Mouse (Mus musculus): ENCODE results near the gene Nmnat3.

Nmnat3 gene

DNA sequence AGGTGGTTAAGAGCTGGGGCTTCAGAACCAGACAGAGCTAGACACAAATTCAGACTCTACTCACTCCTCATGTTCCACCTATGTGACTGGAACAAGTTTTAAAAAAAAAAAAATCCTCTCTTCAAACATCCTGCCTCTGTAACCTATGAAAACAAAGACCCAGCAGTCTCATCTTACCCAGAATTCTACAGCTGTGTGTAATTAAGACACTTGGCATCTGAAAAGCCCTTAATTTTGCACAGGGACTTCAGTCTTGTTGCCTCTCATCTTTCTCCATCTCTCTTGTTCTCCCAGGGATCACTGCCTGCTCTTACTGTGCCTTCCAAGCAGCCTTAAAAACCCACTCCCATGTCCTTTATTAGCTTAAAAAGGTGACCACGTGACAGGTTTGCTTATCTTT lies 133.4 kb downstream of the Nmnat3 start:
- no peak for DNase-seq (ENCODE audit: low spot score in 2 of 2)

DNA sequence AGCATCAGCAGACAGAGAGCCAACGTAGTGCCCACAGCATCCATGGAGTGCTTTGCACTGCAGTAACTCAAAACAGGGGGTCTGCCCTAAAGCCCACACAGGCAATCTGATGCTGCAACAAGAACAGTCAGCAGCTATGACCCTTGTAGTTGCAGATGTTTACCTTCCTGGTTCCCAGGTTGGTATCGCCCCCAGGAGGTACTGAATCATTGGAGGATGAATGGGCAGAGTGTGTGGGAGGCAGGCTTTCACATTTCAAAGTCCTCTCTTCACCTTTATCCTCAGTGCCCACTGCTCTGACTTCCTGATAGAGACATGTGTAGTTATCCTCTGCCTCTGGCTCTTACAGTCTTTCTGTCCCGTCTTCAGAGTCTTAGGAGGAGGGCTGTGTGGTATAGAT lies 134.7 kb downstream of the Nmnat3 start:
- no peak for DNase-seq (ENCODE audit: low spot score in 2 of 2)

DNA sequence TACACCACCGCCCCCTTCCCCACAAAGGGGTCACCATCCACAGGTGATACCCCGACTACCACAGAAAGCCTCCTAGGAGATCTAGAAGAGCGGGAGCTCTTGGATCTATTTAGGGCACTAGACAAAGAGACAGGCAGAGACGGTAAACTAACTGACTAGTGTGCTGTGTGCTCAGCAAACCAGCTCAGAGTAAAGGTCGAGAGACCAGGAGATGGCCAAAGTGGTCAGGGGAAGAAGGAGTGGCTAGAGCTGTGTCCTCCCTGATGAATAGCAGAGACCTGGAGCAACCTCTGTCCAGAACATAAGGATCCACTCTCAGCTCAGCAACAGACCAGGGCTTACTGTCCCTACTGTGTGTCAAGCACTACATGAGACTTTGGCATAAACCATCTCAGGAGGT lies 135.4 kb downstream of the Nmnat3 start, which contains the start of gene Rbp1:
Gene Rbp1 (plus strand): TSS at position 306 of the 400 bp plus-strand sequence.
- DNase-seq (ENCODE audit: low spot score in 2 of 2) = no peak

DNA sequence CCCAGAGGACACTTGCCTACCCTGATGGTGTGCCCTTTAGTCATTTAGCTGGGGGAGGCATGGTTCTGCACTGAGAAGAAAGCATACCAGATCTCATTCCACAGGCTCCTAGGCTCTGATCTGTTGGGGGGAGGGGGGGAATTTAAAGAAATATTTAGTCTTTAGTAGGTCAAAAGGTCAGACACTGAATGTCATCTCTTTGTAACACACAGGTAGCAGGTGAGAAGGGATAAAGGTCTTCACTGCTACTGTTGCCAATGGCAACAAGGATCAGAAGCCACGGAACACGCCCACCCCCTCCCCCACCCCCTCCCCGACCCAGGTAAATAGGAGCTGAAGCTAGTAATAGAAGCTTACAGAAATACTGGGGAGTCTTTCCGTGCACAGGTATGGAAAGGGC lies 136.5 kb downstream of the Nmnat3 start:
- DNase-seq (ENCODE audit: low spot score in 2 of 2) = no peak

DNA sequence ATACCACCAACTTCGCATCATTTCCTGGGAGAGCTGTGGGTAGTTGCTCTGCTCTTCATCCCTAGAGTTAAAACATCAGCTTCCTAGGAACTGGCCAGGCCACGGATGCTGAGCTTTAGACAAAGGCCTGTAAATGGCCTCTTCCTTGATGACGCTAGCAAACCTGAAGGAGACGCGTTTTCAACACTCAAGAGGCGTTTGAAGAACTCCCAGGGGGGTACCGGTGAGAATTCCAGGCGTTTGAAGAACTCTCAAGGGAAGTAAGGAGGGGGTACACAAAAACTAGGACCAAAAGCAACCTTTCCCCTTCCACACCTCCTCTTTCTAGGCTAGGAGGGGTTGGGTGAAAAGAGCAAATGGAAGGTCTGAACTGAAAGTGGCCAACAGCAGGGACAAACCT lies 137.1 kb downstream of the Nmnat3 start:
- no peak for DNase-seq (ENCODE audit: low spot score in 2 of 2)

DNA sequence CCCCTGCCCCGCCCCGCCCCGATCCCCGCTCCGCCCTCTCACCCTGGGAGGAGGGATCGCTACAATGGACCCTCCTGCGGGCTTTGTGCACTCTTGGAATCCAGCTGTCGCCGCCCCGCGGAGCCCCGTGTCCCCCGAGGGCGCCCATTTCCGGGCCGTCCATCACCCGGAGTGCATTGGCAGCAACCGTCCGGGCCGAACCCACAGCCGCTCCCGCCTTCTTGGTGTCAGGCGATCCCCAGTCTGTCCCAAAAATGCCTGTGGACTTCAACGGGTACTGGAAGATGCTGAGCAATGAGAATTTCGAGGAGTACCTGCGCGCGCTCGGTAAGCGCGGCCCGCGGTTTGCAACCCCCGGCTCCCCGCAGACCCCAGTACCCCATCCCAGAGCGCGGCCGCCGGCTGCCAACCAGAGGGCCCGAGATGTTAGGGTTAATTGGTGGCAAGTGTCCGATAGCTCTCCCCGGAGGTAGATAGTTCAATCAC lies 137.5 kb downstream of the Nmnat3 start:
- no peak for DNase-seq (ENCODE audit: low spot score in 2 of 2)

DNA sequence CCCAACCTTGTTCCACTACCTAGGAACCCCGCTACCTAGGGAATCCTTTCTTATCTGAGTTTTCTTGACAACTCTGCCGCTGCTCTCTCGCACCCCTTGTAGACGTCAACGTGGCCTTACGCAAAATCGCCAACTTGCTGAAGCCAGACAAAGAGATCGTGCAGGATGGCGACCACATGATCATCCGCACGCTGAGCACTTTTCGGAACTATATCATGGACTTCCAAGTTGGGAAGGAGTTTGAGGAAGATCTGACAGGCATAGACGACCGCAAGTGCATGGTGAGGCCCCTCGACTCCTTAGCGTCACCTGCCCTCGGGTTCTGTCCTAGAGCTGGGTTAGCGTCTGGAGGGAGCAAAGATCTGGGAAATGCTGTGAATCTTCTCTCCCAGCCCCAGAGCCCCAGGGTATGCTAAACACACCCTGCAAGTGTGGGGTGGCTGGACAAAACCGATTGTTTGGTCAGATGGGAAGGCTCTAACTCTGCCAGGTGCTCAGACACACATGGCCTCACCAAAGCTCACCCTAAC lies 138.2 kb downstream of the Nmnat3 start:
- DNase-seq (ENCODE audit: low spot score in 2 of 2) = no peak

DNA sequence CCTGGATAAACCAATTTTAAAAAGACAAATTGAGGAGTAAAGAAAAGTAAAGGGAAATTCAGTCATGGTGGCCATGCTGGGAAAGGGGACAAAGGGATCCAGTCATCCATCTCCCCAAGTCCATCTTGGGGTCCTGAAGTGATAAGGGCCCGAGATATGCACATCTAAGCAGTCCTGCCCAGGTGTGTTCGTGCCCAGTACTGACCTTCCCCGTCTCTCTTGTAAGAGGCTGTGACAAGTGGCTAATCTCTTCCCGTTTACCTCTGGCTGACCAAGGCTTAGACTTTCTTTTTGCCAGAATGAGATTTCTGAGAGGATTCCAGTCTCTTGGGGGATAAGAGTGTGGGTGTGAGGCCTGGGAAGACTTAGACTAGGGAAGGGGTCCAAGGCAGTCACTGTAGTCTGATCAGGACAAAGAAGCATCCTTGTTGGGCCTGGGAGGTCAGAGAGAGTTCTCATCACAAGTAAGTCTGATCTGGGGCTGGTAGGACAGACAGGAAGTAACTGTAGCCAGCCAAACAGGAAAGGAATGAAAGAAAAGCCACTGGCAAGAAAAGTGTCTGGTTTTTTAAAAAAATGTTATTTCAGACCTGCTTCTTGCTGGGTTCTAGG lies 140.8 kb downstream of the Nmnat3 start:
- no peak for DNase-seq (ENCODE audit: low spot score in 2 of 2)

DNA sequence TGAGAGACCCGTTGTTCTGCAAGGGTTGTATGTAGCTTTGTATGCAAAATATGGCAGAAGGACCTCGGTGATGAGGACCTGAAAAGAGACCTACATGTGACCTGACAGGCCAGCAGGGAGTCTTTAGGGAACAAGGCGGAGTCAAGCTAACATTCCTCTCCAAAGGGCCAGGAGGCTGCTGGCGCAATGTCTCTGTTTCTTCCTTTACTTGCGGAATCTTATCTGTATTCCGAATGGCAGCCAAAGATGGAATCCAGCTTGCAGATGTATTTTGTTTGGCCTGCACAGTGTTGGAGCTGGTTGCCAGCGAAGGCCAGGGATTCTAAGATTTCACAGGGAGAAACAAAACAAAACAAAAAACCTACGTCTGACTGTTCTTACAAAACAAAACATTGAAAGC lies 141.5 kb downstream of the Nmnat3 start:
- no peak for DNase-seq (ENCODE audit: low spot score in 2 of 2)

DNA sequence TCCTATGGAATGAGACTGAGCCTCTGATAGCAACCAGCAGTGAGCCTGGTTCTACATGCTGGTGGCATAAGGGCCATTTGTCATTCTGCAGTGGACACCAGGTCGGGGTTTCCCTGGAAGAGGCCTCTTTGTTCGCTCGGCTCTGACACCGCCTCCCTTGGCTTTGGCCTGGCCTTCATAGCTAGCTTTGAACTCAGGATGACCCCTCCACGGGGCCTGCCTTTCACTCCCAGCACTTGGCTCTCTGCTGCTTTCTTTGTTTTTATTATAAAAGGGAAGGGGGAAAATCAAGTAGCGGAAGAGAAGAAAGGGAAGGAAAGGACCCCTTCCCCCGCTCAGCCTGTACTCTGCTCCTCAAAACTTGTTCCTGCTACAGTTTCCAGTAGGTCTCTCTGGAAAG lies 142.6 kb downstream of the Nmnat3 start:
- no peak for DNase-seq (ENCODE audit: low spot score in 2 of 2)

DNA sequence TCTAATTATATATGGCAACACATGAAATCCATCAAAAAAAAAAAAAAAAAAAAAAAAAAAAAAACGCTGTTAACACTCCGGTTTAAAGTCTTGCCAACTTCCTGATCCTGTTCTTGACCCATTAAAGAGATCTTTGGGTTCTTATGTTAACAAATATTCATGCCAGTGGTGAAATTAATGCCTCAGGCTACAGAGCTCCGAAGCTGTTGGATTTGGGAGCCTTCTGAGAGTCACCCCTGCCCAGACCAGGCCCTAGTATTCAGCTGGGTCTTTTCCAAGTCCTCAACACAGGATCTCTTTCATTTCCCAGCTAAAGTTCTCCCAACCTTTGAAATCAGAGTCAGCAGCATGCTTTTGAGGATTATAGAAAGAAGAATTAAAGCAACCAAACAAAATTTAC lies 143.3 kb downstream of the Nmnat3 start:
- DNase-seq (ENCODE audit: low spot score in 2 of 2) = no peak

DNA sequence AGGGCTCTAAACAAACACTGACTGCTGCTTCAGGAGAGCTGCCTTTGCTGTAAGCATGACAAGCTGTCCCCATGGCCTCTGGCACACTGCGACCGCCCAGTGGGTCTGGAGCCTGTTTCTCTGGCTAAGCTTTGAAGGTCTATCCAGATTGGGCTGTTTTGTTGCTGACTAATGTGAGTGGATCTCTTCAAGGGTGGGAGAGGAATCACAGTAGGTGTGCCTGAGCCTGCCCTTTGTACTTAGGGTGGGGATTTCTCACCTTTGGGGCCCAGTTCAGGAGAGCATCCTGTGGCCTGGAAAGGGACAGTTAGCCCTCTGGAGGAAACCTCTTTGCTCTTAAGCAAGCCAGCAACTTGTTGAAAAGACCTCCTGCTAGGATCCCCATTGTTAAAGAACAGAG lies 145.8 kb downstream of the Nmnat3 start:
- no peak for DNase-seq (ENCODE audit: low spot score in 2 of 2)

DNA sequence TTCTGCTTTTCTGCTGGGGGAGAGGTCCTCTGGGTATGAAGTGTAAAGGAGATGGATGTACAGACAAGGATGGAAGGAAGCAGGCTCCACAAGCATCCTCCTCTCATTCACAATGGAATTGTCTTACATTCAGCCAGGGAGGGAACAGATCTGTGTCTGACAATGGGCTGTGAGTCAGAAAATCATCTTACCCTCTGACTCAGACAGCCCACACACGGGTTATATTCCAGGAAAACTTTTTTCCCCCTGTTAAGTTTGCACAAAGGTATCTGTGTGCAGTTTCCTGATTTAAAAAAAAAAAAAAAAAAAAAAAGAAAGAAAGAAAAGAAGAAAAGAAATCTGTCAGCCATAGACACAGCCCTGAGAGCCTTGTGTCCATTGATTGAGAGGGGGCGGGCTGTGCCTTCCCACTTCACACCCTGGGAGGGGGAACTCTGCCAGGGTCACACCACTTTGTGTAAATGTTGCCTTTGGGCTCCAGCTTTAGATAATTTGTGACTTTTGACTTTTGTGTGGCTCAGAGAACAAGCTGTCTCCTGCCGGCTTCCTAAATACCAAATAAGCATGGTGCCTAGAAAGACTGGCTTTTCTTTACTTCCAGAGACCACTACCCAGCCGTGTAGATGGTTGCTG lies 146.8 kb downstream of the Nmnat3 start:
- DNase-seq (ENCODE audit: low spot score in 2 of 2) = no peak

DNA sequence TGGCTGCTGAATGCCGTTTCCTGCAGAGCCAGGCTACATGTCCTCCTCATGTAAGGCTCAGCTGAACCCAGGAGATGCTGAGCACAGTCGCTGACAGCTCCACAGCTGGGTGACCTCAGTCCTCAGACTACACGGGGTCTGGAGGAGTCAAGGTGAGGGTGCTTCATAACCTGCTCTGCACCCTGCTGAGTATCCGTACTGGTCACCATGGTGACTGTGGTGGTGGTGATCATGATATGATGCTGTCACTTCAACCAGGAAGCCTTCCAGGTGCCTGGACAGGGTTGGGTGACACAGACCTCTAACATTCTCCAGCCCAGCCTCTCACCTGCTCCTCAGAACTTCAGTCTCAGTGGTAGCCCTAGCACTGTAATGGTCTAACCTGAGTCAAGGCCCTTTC lies 150.6 kb downstream of the Nmnat3 start:
- DNase-seq (ENCODE audit: low spot score in 2 of 2) = no peak

DNA sequence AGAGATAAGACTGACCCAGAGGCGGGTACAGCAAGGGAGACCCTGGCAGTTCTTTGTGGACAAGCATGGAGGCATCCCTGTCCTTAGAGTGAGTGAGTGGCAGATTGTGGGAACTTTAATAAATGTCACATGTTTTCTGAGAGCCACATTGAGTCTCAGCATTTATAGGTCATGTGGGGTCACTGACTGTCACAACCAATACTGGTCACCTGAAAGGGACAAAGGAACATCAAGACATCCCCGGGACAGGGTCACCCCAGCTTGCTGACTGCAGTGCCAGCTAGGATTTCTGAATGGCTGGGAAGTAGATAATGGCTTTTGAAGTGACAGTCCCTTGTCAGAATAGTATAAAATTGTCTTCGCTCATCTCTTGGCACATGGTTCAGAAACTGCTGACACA lies 151.9 kb downstream of the Nmnat3 start:
- DNase-seq (ENCODE audit: low spot score in 2 of 2) = no peak

DNA sequence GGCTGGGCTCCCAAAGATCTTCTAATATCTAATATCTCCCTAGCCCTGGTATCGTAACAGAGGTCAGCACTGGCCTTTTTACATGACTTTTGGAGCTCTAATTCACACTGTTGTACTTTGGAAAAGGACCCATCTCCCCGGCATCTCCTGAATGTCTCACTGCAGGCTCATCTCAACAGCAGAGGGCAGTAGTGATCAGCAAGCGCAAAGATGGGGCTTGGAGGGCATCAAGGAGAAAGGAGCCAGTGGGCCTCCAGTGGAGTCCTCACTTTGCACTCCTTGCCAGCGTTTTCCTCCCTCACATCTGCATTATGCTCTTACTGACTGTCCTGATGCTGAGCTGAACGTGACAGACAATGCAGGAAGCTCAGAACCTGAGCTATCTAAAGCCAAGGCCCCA lies 155.4 kb downstream of the Nmnat3 start:
- no peak for DNase-seq (ENCODE audit: low spot score in 2 of 2)

DNA sequence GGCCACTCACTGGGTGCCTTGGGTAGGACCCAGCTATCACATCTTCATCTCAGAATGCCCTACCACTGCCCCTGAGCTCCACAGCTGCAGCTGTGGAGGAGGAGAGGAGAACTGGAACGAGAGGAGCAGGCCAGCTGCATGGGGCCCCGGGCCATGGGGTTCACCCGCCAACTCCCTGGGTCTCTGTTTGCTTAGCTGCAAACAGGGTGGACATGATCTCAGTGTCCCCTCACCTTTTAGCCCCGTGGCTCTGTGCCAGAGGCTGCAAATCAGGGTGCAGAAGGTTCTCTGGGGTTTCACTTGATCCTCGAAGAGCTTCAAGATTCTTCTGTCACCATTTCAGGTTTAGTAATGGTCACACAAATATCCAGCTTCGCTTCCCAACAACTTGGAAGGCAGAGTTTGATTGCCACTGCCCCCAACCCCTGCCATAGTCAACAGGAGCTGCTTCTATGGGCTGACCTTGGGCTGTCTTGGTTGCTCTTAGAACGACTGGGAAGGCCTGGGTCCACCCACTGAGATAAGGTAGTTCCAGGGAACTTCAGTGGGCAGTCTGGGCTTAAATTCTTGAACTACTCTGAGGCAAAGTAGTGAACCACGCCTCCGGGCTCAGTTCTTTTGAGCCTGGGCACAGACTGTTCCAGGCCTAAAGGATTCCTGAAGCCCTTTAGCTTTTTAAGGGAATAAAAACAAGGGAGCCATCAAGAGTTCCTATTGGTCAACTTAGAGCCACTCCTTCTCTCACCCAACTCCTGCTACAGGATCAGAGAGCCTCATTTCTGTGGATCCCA lies 158.3 kb downstream of the Nmnat3 start:
- DNase-seq (ENCODE audit: low spot score in 2 of 2) = no peak

DNA sequence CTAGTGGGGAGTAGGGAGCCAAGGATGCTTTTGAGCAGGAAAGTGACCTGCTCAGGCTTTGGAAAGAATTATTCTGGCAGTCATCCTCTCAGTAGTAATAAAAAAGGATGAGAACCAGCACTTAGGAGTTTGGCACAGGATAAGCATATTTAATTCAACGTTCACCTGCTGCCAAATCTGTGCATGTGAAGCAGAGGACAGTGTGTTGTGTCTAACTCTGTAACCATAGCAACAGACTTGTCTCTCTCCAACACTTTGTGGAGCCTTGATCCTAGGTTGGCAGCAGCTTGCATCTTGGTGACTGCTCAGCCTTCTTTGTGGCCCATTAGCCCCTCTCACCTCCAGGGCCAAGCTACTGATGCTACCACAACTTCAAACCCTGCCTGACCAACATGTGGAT lies 163.7 kb downstream of the Nmnat3 start:
- no peak for DNase-seq (ENCODE audit: low spot score in 2 of 2)

DNA sequence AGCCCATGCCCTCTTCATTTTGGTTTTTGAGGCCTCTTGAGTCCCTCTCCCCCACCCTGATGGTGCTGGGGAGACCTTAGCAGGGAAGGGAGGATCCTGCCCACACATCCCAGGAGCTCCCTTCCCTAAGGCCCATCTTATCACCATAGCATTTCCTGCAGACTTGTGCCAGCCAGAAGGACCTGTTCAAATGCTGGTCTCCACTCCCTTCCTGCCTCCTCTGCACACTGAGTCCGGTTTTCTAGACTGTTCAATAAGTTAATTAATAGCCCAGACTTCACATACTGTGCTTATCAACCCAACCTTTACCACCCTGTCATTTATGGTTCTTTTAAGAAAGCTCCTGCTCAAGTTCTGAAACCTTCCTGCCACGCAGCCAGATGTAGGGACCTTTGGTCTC lies 179.5 kb downstream of the Nmnat3 start:
- DNase-seq (ENCODE audit: low spot score in 2 of 2) = no peak
